Mouse (Mus musculus) thymus, postnatal 25 days (tissue): ENCODE results near the gene Gsg1.

Source experiments
- DNase-seq: peaks from one replicate; pipeline ENCODE4 v3.0.0; 2022

Gsg1 gene

DNA sequence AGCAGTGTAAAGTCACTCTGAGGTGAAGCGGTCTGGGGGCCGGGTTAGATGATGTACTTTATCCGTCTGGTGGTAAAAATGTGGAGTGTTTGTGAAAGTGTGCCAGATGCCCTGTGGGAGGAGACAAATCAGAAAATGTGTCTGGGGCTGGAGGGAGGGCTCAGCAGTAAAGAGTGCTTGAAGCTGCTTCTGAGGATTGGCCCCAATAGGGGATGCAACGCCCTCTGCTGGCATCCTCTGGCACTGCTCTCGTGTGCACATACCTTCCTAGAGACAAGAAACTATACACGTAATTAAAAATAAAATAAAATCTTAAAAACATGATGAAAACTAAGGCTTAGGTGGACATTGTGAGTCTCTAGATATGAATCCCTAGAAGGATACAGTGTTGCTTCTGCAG is 6.3 kb upstream of the Gsg1 start:
- DNase-seq: no peak

GRCm38 (mm10) chr6:135252728-135253077 is 1.4 kb downstream of the Gsg1 start:
- DNase-seq: peak; percentile 71

DNA sequence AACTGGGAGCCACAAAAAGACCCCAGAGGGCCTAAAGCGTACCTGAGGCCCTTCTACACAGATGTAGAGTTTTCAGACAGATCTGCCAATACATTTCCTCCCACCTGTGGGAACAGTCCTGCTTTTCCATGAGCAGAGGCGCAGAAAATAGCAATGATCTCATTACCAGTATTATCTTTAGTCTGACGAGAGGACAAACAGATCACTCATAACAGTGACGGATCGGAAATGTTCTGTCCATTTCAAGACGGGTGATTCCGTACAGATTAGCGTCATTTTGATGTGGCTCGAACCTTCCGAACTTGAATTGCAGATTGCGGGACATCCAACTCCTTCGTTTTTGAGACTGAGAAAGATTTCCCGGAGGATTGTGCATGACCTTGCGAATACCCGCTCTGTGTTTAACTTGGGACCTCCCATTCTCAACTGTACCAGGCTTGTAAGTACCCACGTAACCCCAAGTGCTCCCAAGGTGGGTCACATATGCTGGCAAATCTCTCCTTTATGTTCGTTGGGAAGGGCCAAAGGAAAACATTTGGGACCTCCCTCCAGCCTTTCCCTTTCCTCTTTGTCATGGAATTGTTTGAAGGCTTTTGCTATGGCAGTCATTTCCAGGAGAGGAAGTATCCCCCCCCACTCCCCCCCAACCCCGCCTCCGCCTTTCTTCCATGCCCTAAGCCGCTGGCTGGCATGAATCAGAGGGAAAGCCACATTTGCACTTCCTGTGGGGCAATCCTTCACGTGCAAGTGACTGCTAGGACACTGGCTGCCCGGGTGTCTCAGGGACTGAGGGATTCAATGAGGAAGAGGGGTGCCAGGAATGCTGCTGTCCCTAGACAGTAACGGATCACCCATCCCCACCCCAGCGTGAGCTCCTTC is 2.1 kb downstream of the Gsg1 start:
- DNase-seq: no peak

GRCm38 (mm10) chr6:135250926-135251699 is 3.0 kb downstream of the Gsg1 start:
- DNase-seq: no peak

DNA sequence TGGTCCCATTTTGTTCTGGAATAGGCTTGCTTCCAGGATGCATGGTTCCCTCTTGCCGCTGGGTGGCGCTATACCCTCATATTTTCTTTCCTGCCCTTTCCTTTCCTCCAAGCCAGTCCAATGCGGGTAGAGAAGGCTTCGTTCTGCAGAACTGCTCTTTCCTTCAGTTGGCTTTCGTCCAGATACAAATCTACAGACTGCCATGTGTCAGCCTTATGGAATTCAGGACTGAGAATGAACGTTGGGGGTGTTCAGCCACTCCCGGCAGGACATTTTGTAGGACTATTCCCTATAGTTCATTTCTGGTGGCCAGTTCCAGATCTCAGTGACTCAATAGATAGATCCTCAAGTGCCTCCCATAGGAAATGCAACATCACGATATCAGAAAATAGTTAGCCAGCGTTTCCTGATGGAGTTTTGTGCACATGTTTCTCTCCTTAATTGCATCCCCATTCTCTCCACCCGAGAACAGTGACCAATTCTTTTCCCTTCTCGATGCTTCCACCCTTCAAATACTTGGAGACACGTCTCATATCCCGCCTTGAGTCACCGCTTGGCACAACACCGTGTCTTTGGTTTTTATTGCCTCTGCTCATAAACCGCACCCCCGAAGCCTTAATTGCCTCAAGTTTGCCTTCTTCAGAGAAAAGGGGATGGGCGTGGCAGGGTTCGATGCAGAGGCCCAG is 4.2 kb downstream of the Gsg1 start:
- peak; percentile 72 for DNase-seq

DNA sequence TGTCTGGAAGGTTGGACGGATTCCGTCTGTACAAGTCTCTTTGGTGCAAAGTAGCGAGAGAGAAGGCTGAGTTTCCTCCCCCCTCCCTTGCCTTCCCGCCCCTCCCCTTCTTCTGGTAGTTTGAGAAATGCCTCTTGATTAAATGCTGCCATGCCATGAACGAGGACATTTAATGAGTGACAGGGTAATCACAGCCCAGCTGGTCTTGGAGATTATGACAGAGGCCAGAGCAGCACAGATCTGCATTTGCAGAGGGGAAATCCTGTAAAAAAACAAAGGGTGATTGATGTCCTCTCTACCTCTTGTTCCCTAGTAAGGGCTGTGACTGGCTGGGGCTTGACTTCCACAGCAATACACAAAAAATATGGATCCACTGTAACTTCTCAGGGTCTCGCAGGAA is 6.3 kb downstream of the Gsg1 start:
- DNase-seq: no peak

DNA sequence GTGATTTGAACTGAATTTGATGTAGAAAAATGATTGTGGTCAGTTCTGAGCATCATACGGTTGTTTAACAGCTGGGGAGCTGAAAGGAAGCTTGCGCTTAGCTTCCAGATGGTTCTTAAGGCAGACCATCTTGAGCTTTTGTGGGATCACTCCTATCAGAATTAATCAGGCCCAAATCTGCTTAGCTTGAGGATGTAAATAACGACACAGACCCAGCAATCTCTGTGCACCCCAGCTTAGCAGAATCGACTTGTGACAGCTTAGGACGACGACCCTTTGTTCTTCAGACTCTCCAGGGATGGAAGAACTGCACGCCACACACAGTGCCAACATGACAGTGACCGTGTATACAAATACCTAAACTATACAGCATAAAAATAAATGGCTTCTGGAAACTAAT is 8.6 kb downstream of the Gsg1 start:
- no peak for DNase-seq

DNA sequence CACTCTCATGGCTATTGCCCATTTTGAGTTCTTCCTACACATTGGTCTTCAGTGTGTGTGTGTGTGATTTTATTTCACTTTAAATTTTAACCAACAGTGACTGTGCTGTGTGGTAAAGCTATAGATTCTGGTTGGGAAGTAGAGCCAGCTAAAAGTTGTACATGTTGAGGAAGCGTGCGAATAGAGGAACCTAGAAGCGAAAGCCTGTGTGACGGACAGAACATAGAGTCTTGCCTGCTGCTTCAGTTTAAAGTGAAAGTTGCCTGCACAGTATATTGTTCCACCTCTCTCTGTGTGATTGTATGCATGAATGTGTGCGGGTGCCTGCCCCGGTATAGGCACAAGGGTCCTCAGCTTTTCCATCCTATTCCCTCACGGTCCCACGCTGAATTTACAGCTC is 13.8 kb downstream of the Gsg1 start:
- no peak for DNase-seq

GRCm38 (mm10) chr6:135238211-135238610 is 15.9 kb downstream of the Gsg1 start:
- DNase-seq: no peak

GRCm38 (mm10) chr6:135237326-135237725 is 16.8 kb downstream of the Gsg1 start:
- DNase-seq: peak; percentile 58

DNA sequence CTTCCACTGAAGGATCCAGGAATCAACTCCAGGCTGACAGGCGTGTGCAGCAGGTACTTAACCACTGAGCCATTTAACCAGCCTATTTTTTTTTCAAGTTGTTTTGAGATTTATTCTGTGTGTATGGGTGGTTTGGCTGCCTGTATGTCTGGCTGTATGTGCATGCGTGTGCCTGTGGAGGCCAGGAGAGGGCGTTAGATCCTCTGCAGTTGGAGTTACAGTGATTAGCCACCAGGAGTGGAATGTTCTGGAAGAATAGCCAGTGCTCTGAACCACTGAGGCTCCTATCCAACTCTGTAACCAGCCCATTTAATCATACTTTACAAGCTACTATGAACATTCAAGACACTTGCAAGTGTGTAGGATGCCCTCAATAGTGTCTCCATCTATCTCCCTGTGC is 17.6 kb downstream of the Gsg1 start:
- no peak for DNase-seq

DNA sequence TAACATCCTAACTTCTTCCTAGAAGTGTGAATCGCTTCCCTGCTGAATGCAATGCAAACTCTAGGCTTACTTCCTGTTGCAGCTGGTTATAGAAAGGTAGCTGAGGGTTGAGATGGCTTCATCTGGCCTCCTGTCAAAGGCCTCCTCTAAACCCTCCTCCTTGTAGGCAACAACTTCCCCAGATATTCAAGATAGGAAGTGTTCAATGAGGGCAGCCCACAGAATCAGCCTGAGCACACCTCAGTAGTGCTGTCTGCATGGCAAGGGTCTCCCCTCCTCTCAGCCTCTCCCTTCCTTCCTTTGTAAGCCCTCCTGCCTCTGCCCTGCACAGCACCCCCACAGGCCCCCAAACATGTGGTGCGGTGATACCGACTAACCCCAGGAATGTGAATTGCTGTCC is 18.4 kb downstream of the Gsg1 start:
- peak; percentile 15 for DNase-seq

- no peak for DNase-seq
Observed at GRCm38 (mm10) chr6:135232443-135233182, 21.5 kb downstream of the Gsg1 start.

- no peak for DNase-seq
Observed at GRCm38 (mm10) chr6:135230586-135230985, 23.6 kb downstream of the Gsg1 start.

DNA sequence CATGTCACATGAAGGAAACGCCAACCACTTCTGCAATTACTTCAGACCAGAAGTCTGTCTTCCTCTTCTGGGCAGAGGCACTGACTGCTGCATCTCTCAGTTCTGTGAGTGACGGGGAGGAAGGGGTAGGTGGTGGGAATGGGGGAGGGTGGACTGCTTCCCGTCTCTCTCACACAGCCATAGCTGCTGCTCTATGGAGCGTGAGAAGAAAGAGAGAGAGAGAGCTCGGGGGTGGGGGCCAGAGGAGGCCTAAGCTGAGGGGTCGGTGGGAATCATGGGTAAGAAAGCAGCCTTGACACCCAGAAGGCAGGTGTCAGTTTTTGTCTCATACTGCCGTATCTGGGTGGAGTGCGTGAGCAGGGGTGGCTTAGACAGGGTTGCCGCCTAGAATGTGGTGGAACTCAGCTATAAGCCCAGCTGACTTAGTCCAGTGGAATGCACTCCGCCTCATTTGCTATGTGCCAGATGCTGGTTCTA is 25.6 kb downstream of the Gsg1 start:
- DNase-seq: peak; percentile 29

GRCm38 (mm10) chr6:135223786-135224416 is 30.2 kb downstream of the Gsg1 start:
- DNase-seq: no peak

DNA sequence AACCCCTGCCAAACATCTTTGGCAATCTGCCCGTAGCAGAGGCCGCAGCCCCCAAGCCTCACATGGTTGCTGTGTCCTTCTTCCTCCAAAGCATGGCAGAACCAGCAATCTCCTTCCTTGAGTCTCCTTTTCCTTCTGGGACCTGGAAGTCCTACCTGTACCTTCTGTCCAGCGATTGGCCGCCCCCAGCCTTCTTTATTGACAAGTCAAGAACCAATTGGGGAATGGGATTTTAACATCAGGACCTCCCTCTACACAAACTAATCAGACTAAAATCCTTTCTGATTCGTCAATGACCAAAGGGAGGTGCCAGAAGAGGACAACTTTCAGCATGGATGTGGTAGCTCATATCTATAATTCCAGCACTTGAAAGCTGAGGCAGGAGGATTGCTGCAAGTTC is 34.2 kb downstream of the Gsg1 start:
- DNase-seq: no peak

- DNase-seq: peak; percentile 60
Observed at GRCm38 (mm10) chr6:135218330-135218729, 35.8 kb downstream of the Gsg1 start.

- DNase-seq: no peak
Observed at GRCm38 (mm10) chr6:135212666-135213065, 41.5 kb downstream of the Gsg1 start.

DNA sequence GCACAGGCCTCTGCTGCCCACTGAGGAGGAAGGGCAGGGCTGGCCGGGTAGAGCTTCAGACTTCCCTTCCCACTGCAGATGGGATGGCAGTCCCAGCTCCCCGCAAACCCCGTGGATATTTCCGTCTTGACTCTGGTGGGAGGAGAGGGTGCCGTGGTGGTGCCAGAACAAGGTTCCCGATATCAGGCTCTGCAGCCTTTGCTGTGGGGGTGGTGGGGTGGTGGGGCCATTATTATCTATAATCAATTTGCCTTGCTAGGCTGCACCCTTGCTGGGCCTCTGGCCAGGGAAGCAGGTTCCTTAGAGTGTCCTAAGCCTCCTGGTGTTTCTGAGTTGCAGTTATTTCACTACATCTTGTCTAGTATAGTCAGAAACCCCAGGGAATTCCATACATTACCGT is 43.0 kb downstream of the Gsg1 start:
- no peak for DNase-seq

DNA sequence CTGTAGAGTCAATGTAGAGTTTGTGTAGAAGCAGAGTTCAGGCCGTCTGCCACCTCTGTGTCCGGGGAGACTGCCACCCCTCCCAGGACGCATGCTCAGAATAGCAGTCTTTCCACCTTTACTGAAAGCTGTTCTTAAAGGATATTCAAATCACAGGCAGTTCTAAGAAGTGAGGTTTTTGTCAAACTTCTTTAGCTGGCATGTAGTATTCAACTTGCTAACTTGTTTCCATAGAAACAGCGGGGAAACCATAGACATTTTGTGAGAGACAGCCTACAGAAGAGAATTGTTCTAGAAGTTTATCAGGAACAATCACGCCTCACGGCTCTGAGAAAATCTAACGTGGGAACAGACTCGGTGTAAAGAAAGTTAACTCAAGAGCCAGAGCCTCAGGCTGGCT is 47.2 kb downstream of the Gsg1 start:
- DNase-seq: no peak

DNA sequence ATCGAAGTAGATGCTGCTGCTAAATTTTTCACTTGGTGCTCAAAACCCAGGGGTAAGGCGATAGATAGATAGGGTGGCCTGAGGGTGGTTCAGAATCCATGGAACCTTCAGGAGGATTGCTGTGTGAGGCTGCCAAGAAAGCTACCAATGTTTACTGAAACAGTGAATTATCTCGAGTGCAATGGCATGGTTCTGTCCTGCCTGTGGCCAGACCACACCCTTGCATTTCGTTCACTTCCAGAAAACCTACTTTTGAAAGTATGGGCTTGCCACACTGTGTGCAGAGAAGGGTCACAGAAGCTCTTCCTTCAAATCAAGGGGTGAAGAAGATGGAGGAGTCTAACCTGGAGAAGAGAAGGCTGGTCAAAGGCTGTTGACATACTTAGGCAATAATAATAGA is 48.3 kb downstream of the Gsg1 start:
- DNase-seq: no peak
